Mouse (Mus musculus): ENCODE measurements around the gene Xxylt1.

Xxylt1 gene

GRCm38 (mm10) chr16:31060714-31061113 lies 20.5 kb downstream of the Xxylt1 start:
- DNase-seq = no peak

- no peak for DNase-seq
Measured at GRCm38 (mm10) chr16:31060226-31060625, 21.0 kb downstream of the Xxylt1 start.

GRCm38 (mm10) chr16:31059730-31060129 lies 21.5 kb downstream of the Xxylt1 start:
- DNase-seq = no peak

- DNase-seq = no peak
Measured at GRCm38 (mm10) chr16:31052812-31053211, 28.4 kb downstream of the Xxylt1 start.

GRCm38 (mm10) chr16:31052177-31052726 lies 29.0 kb downstream of the Xxylt1 start:
- no peak for DNase-seq

- no peak for DNase-seq
Measured at GRCm38 (mm10) chr16:31050701-31051100, 30.5 kb downstream of the Xxylt1 start.

GRCm38 (mm10) chr16:31048194-31048593 lies 33.0 kb downstream of the Xxylt1 start:
- DNase-seq = no peak

GRCm38 (mm10) chr16:31047186-31047898 lies 33.9 kb downstream of the Xxylt1 start:
- no peak for DNase-seq

GRCm38 (mm10) chr16:31046217-31046659 lies 35.0 kb downstream of the Xxylt1 start:
- no peak for DNase-seq

GRCm38 (mm10) chr16:31045211-31045610 lies 36.0 kb downstream of the Xxylt1 start:
- DNase-seq = no peak

GRCm38 (mm10) chr16:31043136-31043535 lies 38.1 kb downstream of the Xxylt1 start:
- no peak for DNase-seq

GRCm38 (mm10) chr16:31041566-31041965 lies 39.7 kb downstream of the Xxylt1 start:
- no peak for DNase-seq

- no peak for DNase-seq
Measured at GRCm38 (mm10) chr16:31039803-31040459, 41.3 kb downstream of the Xxylt1 start.

- DNase-seq = no peak
Measured at GRCm38 (mm10) chr16:31037431-31037830, 43.8 kb downstream of the Xxylt1 start.

GRCm38 (mm10) chr16:31035651-31036245 lies 45.5 kb downstream of the Xxylt1 start:
- DNase-seq = no peak

GRCm38 (mm10) chr16:31035235-31035634 lies 46.0 kb downstream of the Xxylt1 start:
- DNase-seq = no peak

- DNase-seq = no peak
Measured at GRCm38 (mm10) chr16:31034051-31034450, 47.2 kb downstream of the Xxylt1 start.

GRCm38 (mm10) chr16:31029739-31030485 lies 51.3 kb downstream of the Xxylt1 start:
- no peak for DNase-seq

GRCm38 (mm10) chr16:31027675-31028074 lies 53.6 kb downstream of the Xxylt1 start:
- no peak for DNase-seq

GRCm38 (mm10) chr16:31025516-31025915 lies 55.7 kb downstream of the Xxylt1 start:
- DNase-seq = no peak

- DNase-seq = no peak
Measured at GRCm38 (mm10) chr16:31024997-31025396, 56.2 kb downstream of the Xxylt1 start.

GRCm38 (mm10) chr16:31024221-31024620 lies 57.0 kb downstream of the Xxylt1 start:
- DNase-seq = no peak

GRCm38 (mm10) chr16:31023803-31024202 lies 57.4 kb downstream of the Xxylt1 start:
- DNase-seq = no peak
